Mouse (Mus musculus): ENCODE results near the gene Zfp764. TPM values are rescaled to one million over a fixed set of nuclear protein-coding genes. Genes with fewer than 3 reads are reported as not detected.

The Zfp764 gene
- 3.9 and 4.6 TPM in 2 replicates for polyA plus RNA-seq (2012; rRNA removed)

DNA sequence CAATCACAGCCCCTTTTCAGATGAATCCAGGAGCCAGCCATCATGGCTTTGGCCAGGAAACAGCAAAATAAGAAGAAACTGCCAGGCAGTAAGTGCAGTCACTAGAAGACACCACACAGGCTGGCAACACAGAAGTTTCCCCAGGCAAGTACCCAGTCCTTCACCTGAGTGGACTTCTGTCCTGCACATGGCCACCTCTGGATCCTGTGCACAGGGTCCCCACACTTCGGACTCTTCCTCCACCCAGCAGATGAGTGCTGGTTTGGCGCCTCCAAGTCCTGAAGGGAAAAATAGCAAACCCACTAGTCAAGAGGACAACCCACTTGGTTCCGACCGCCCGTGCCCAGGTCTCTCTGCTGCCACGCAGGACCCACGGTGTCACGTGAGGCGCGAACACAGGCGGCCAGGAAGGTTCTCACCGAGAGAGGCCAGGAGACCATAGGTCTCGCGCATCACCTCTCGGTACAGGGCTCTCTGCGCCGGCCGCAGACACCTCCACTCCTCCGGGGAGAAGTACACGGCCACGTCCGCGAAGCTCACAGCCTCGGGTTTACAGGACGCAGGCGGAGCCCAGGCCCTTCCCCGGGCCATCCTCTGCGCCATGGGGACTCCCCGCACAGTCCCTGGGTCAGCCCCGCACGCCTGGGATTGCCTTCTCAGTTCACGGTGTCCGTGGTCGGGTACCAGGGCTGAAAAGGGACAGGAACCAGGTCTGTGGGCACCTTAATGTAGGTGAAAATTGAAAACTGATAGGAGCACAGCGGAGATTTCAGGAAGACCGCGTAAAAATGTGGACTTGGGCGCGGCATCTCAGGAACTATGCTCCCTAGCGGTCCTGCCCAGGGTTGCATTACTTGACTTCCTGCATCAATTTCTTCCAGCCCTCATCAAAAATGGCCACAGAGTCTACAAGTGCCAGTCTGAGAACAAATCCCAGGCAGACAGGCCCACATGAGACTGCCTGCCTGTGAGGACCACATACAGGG lies at the start of gene Zfp764:
TSS of gene Zfp764 (minus strand) at position 821 of the 986 bp plus-strand sequence.

GRCm38 (mm10) chr7:127448521-127449300 lies 42.1 kb upstream of the Zfp764 start, which contains the start of gene Zfp689:
Zfp689 (minus strand) TSS chr7:127449158.

GRCm38 (mm10) chr7:127421388-127422191 lies 15.0 kb upstream of the Zfp764 start, which contains the start of gene Zfp688:
Zfp688 (minus strand) TSS chr7:127422068.

DNA sequence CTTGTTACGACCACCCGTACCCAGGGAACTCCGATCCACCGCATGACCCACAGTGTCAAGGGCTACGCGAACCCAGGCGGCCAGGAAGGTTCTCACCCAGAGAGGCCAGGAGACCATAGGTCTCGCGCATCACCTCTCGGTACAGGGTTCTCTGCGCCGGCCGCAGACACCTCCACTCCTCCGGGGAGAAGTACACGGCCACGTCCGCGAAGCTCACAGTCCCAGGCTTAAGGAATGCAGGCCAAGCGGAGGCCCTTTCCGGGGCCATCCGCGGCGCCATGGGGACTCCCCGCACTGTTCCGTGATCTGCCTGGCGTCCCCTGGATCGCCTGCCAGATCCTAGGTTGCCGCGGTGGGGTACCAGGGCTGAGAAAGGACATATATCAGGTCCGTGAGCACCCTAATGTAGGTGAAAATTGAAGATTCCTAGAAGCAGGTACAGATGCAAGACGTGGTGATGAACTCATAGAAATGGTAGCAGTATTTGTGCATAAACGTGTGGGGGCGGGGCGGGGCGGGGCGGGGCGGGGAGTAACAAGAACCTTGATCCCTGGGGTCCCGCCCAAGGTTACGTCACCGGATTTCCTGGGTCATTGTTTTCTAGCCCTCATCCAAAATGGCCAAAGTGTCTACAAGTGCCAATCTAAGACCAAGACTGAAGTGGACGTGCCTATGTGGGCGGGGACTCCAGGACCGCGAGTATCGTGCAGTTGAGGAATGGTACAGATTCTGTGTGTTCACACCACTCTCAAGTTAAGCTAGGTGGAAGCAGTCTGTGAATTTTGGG lies 13.3 kb downstream of the Zfp764 start, which contains the start of gene E430018J23Rik:
TSS of gene E430018J23Rik (minus strand) at position 473 of the 787 bp plus-strand sequence.

GRCm38 (mm10) chr7:127386641-127387392 lies 19.8 kb downstream of the Zfp764 start, which contains the start of gene 9130019O22Rik:
9130019O22Rik (minus strand) TSS chr7:127387166.

DNA sequence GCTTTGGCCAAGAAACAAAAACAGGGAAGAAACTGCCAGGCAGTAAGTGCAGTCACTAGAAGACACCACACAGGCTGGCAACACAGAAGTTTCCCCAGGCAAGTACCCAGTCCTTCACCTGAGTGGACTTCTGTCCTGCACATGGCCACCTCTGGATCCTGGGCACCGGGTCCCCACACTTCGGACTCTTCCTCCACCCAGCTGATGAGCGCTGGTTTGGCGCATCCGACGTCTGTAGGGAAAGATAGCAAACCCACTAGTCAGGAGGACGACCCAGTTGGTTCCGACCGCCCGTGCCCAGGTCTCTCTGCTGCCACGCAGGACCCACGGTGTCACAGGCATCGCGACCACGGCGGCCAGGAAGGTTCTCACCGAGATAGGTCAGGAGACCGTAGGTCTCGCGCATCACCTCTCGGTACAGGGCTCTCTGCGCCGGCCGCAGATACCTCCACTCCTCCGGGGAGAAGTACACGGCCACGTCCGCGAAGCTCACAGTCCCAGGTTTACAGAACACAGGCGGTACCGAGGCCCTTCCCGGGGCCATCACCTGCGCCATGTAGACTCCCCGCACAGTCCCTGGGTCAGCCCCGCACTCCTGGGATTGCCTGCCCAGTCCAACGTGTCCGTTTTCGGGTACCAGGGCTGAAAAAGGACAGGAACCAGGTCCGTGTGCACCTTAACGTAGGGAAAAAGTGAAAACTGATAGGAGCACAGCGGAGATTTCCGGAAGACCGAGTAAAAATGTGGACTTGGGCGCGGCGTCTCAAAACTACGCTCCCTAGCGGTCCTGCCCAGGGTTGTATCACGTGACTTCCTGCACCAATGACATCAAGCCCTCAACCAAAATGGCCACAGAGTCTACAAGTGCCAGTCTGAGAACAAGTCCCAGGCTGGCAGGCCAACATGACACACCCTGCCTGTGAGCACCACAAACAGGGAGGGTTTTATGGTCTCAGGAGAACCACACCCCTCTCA lies 31.1 kb downstream of the Zfp764 start, which contains the start of gene Zfp747:
TSS of gene Zfp747 (minus strand) at position 780 of the 975 bp plus-strand sequence.

Other genes with a start within 250 kb of the Zfp764 start
- gene Cd2bp2, start 210.8 kb downstream of the Zfp764 start, polyA plus RNA-seq (2012; rRNA removed): 112 and 116 TPM in 2 replicates
- 57.6 and 57.8 TPM in 2 replicates for gene Tbc1d10b, start 198.4 kb downstream of the Zfp764 start, polyA plus RNA-seq (2012; rRNA removed)
- 1.7 and 214 TPM in 2 replicates for gene Mylpf, start 197.9 kb downstream of the Zfp764 start, polyA plus RNA-seq (2012; rRNA removed)
- 26.0 and 27.8 TPM in 2 replicates for gene Zfp553, start 173.8 kb downstream of the Zfp764 start, polyA plus RNA-seq (2012; rRNA removed)
- gene Sept1, start 173.7 kb downstream of the Zfp764 start, polyA plus RNA-seq (2012; rRNA removed): 14.8 and 15.4 TPM in 2 replicates
- 96.1 and 100 TPM in 2 replicates for gene Zfp771, start 162.5 kb downstream of the Zfp764 start, polyA plus RNA-seq (2012; rRNA removed)
- gene Dctpp1, start 146.1 kb downstream of the Zfp764 start, polyA plus RNA-seq (2012; rRNA removed): 87.3 and 95.0 TPM in 2 replicates
- 28.4 and 29.9 TPM in 2 replicates for gene Sephs2, start 132.8 kb downstream of the Zfp764 start, polyA plus RNA-seq (2012; rRNA removed)
- 0.47 and 0.57 TPM in 2 replicates for gene Itgal, start 110.6 kb downstream of the Zfp764 start, polyA plus RNA-seq (2012; rRNA removed)
- 26.9 and 27.0 TPM in 2 replicates for gene Zfp768, start 61.2 kb downstream of the Zfp764 start, polyA plus RNA-seq (2012; rRNA removed)
- gene Zfp747, start 30.8 kb downstream of the Zfp764 start, polyA plus RNA-seq (2012; rRNA removed): 6.8 and 7.0 TPM in 2 replicates
- 3.2 and 3.4 TPM in 2 replicates for gene 9130019O22Rik, start 19.7 kb downstream of the Zfp764 start, polyA plus RNA-seq (2012; rRNA removed)
- gene E430018J23Rik, start 13.2 kb downstream of the Zfp764 start, polyA plus RNA-seq (2012; rRNA removed): 5.2 and 5.5 TPM in 2 replicates
- gene Zfp688, start 15.2 kb upstream of the Zfp764 start, polyA plus RNA-seq (2012; rRNA removed): 17.7 and 18.9 TPM in 2 replicates
- 9.2 and 10.9 TPM in 2 replicates for gene Zfp689, start 42.3 kb upstream of the Zfp764 start, polyA plus RNA-seq (2012; rRNA removed)
- 54.7 and 57.7 TPM in 2 replicates for gene Prr14, start 52.8 kb upstream of the Zfp764 start, polyA plus RNA-seq (2012; rRNA removed)
- 18.1 and 24.0 TPM in 2 replicates for gene Fbrs, start 72.4 kb upstream of the Zfp764 start, polyA plus RNA-seq (2012; rRNA removed)
- 15.5 and 19.3 TPM in 2 replicates for gene Srcap, start 105.2 kb upstream of the Zfp764 start, polyA plus RNA-seq (2012; rRNA removed)
- gene Gm42715, start 112.8 kb upstream of the Zfp764 start, polyA plus RNA-seq (2012; rRNA removed): 13.4 and 14.3 TPM in 2 replicates
- 1.3 and 2.7 TPM in 2 replicates for gene Tmem265, start 154.6 kb upstream of the Zfp764 start, polyA plus RNA-seq (2012; rRNA removed)
- gene Phkg2, start 166.5 kb upstream of the Zfp764 start, polyA plus RNA-seq (2012; rRNA removed): 111 and 112 TPM in 2 replicates
- 13.5 TPM in 2 replicates for gene Ccdc189, start 181.8 kb upstream of the Zfp764 start, polyA plus RNA-seq (2012; rRNA removed)
- gene Rnf40, start 181.9 kb upstream of the Zfp764 start, polyA plus RNA-seq (2012; rRNA removed): 46.9 and 49.5 TPM in 2 replicates
- 28.9 and 29.8 TPM in 2 replicates for gene Zfp629, start 209.0 kb upstream of the Zfp764 start, polyA plus RNA-seq (2012; rRNA removed)